Mouse (Mus musculus) adrenal gland, adult (tissue): ENCODE results near the gene Slc8a2.

Source experiments
- DNase-seq, 2 experiments: peaks; one replicate each; pipeline ENCODE4 v3.0.0; 2022 to 2023; ENCODE audit warnings: low spot score in 1 of 2; ENCODE audit not compliant: inconsistent age in 2 of 2

The Slc8a2 gene

DNA sequence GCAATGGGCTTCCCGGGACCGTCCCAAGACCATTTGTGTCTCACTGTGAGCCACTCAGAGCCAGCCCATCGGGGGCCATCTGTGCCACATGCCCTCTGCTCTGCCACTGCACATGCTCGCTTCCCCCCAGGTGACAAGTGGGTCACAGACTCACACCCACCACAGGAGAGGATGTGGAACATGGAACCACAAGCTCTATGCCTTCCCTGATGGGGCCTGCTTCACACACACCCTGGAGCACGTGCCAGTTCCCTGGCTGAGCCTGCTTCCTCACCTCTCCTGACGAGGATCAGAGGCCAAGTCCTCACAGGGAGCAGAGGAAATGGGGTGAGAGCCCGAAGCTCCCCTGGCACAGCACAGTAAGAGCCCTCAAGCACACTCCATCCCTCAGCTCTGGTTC lies 77.5 kb downstream of the Slc8a2 start:
- DNase-seq = no peak

GRCm38 (mm10) chr7:16207496-16207895 lies 77.9 kb downstream of the Slc8a2 start:
- DNase-seq = peak; percentile 77 to 78

GRCm38 (mm10) chr7:16208781-16209665 lies 79.4 kb downstream of the Slc8a2 start:
- DNase-seq = peak in 1 of 2 experiments; percentile 32
